In genomic region chr3:94478591-94479169, GRCm38 (mm10) we compare ENCODE assay signal across 13 mouse cellular contexts. TPM values are rescaled to one million over a fixed set of nuclear protein-coding genes. Genes with fewer than 3 reads are reported as not detected.
A peak's percentile ranks its signal among the peaks of the same experiment; 100 is the strongest.
DNase-seq lines count a peak whose midpoint lies in the region; ATAC-seq and TF ChIP-seq lines count a peak whose summit lies in the region.
"Had no signal": no experiment of that assay in that cellular context is flagged by ENCODE, and none has a peak within 500 bp of the region (broad histone marks: within the 10 kb centered on the region; RNA-seq: fewer than 3 reads in every experiment).

No protein-coding gene starts in this region.

- peak overlapping the region; percentile 97 for H3K9ac ChIP-seq in forebrain, embryonic 16.5 days (replicated peaks; ENCODE audit: low read depth, low read length)
- H3K9ac ChIP-seq in midbrain, embryonic 11.5 days (ENCODE audit: low read length): peak overlapping the region; percentile 83

- peak; percentile 53 for DNase-seq in cerebellum, adult 8-10 months
- DNase-seq in cerebellum, postnatal 4 days (ENCODE audit: low spot score in 2 of 2): no peak
- DNase-seq in brain, embryonic 14.5 days (ENCODE audit: low read depth): peak; percentile 55
- no peak for DNase-seq in midbrain, embryonic 11.5 days (ENCODE audit: low spot score, missing footprints)
- DNase-seq in layer of hippocampus, adult 9-11 months: no peak
- DNase-seq in gastrocnemius, postnatal 14 days: no peak
- DNase-seq in gastrocnemius, postnatal 36 days: no peak
- DNase-seq: heart, postnatal 14 days; lung, adult 18-20 months; spleen, adult 18-20 months had no signal

- H3K36me3 ChIP-seq in forebrain, embryonic 16.5 days (ENCODE audit: control insufficient read depth, insufficient read depth): peaks cover 10% of the 10 kb centered on the region
- no peaks in the 10 kb centered on the region for H3K36me3 ChIP-seq in midbrain, embryonic 11.5 days (ENCODE audit: control insufficient read depth, insufficient read depth, low read length)

- no peak for TF ChIP-seq CTCF in brain, embryonic 14.5 days (IDR thresholded peaks at IDR 0.05; ENCODE audit: borderline replicate concordance, extremely low read depth, insufficient read depth, insufficient read length)

- H3K27me3 ChIP-seq in forebrain, embryonic 16.5 days (replicated peaks; ENCODE audit: control insufficient read depth, insufficient read depth, low read length): no peaks in the 10 kb centered on the region
- no peaks in the 10 kb centered on the region for H3K27me3 ChIP-seq in midbrain, embryonic 11.5 days (ENCODE audit: control insufficient read depth, insufficient read depth, low read length)
- H3K27me3 ChIP-seq: Patski had no signal

- 6% methylated on average over 9 of the region's 9 CpGs for WGBS in forebrain, embryonic 16.5 days
- WGBS in midbrain, embryonic 11.5 days: 7% methylated on average over 9 of the region's 9 CpGs

- peak overlapping the region; percentile 89 for H3K4me2 ChIP-seq in forebrain, embryonic 16.5 days (ENCODE audit: low read length)
- H3K4me2 ChIP-seq in midbrain, embryonic 11.5 days: peak overlapping the region; percentile 59

- H3K4me1 ChIP-seq in forebrain, embryonic 16.5 days (replicated peaks; ENCODE audit: control insufficient read depth, insufficient read depth, low read length): peaks cover 60% of the 10 kb centered on the region
- peaks cover 49% of the 10 kb centered on the region for H3K4me1 ChIP-seq in midbrain, embryonic 11.5 days (ENCODE audit: control insufficient read depth, insufficient read depth, low read length)

- H3K9me3 ChIP-seq in forebrain, embryonic 16.5 days (ENCODE audit: control insufficient read depth, low read length): no peaks in the 10 kb centered on the region
- H3K9me3 ChIP-seq in midbrain, embryonic 11.5 days (ENCODE audit: control insufficient read depth, low read length): no peaks in the 10 kb centered on the region

- peak overlapping the region; percentile 75 for H3K4me3 ChIP-seq in forebrain, embryonic 16.5 days (replicated peaks; ENCODE audit: low read length)
- H3K4me3 ChIP-seq in midbrain, embryonic 11.5 days (ENCODE audit: low read depth, low read length): peak overlapping the region; percentile 56

- ATAC-seq in forebrain, embryonic 16.5 days: peak; percentile 19
- ATAC-seq in midbrain, embryonic 11.5 days (ENCODE audit: low FRiP score): peak; percentile 25
- ATAC-seq: Patski had no signal

- H3K27ac ChIP-seq in forebrain, embryonic 16.5 days (ENCODE audit: low read length): peak overlapping the region; percentile 95
- peak overlapping the region; percentile 85 for H3K27ac ChIP-seq in midbrain, embryonic 11.5 days (ENCODE audit: low read depth, low read length)

- no peak for TF ChIP-seq POLR2A in brain, embryonic 14.5 days (IDR thresholded peaks at IDR 0.05; ENCODE audit: borderline replicate concordance, extremely low read depth, insufficient read depth, insufficient read length, poor library complexity, severe bottlenecking)

- intact Hi-C loops in gastrocnemius, postnatal 14 days (cut with DNase I; ENCODE audit: low total_unique reads): no loop called here
- intact Hi-C loops in gastrocnemius, postnatal 36 days (cut with DNase I): no loop called here

RNA-seq across cellular contexts. Expression of gene Celf3, which starts 0.6 kb away (rescaled TPM):
- 696 and 882 TPM in 2 replicates for polyA plus RNA-seq in brain, embryonic 14.5 days (2012; rRNA removed)
- polyA plus RNA-seq in forebrain, embryonic 16.5 days (2015; fragmentation: Nextera tagmentation; extraction: Ambion mirVana): 295 and 358 TPM in 2 replicates
- polyA plus RNA-seq in midbrain, embryonic 11.5 days (2014; fragmentation: Nextera tagmentation; extraction: Ambion mirVana): 150 and 154 TPM in 2 replicates
- not detected for total RNA-seq in gastrocnemius, postnatal 14 days (2021)
- not detected for total RNA-seq in gastrocnemius, postnatal 36 days (2021)
- total RNA-seq: heart, postnatal 14 days had no signal

RNA-seq across cellular contexts. Expression of gene Riiad1, which starts 1.5 kb away (rescaled TPM):
- 5.7 and 5.8 TPM in 2 replicates for polyA plus RNA-seq in brain, embryonic 14.5 days (2012; rRNA removed)
- polyA plus RNA-seq in forebrain, embryonic 16.5 days (2015; fragmentation: Nextera tagmentation; extraction: Ambion mirVana): 10.6 and 11.7 TPM in 2 replicates
- polyA plus RNA-seq in midbrain, embryonic 11.5 days (2014; fragmentation: Nextera tagmentation; extraction: Ambion mirVana): 15.3 TPM in 2 replicates
- 1 to 10 TPM; 3.0 to 3.8 TPM for total RNA-seq in gastrocnemius, postnatal 14 days (2021)
- total RNA-seq in gastrocnemius, postnatal 36 days (2021): 1 to 10 TPM; 5.5 to 8.3 TPM

RNA-seq across cellular contexts. Expression of gene Oaz3, which starts 35.0 kb away (rescaled TPM):
- polyA plus RNA-seq in brain, embryonic 14.5 days (2012; rRNA removed): 0.16 and 0.57 TPM in 2 replicates
- 0.56 and 2.2 TPM in 2 replicates for polyA plus RNA-seq in forebrain, embryonic 16.5 days (2015; fragmentation: Nextera tagmentation; extraction: Ambion mirVana)
- 0.12 TPM in 1 of 2 replicates, not detected in the other for polyA plus RNA-seq in midbrain, embryonic 11.5 days (2014; fragmentation: Nextera tagmentation; extraction: Ambion mirVana)
- total RNA-seq in gastrocnemius, postnatal 14 days (2021): not detected
- total RNA-seq in gastrocnemius, postnatal 36 days (2021): not detected
- total RNA-seq: heart, postnatal 14 days; layer of hippocampus, postnatal 10 days had no signal

RNA-seq across cellular contexts. Expression of gene Mrpl9, which starts 35.6 kb away (rescaled TPM):
- 48.8 and 51.9 TPM in 2 replicates for polyA plus RNA-seq in brain, embryonic 14.5 days (2012; rRNA removed)
- polyA plus RNA-seq in forebrain, embryonic 16.5 days (2015; fragmentation: Nextera tagmentation; extraction: Ambion mirVana): 58.8 and 62.1 TPM in 2 replicates
- polyA plus RNA-seq in midbrain, embryonic 11.5 days (2014; fragmentation: Nextera tagmentation; extraction: Ambion mirVana): 71.1 and 73.3 TPM in 2 replicates
- 10 to 100 TPM; 40.4 to 47.1 TPM for total RNA-seq in gastrocnemius, postnatal 14 days (2021)
- 10 to 100 TPM; 34.6 to 34.7 TPM for total RNA-seq in gastrocnemius, postnatal 36 days (2021)

Comparison
In these comparisons a context has a peak if more than half of its experiments do, and no peak if none do; other contexts are left out.
1. DNase-seq: peak in cerebellum, adult 8-10 months (single experiment) and brain, embryonic 14.5 days (single experiment); none in cerebellum, postnatal 4 days (0 of 2), midbrain, embryonic 11.5 days (single experiment), layer of hippocampus, adult 9-11 months (single experiment), gastrocnemius, postnatal 14 days (single experiment) and gastrocnemius, postnatal 36 days (0 of 2).